Mouse (Mus musculus): ENCODE data around the gene Hip1r. TPM values are rescaled to one million over a fixed set of nuclear protein-coding genes. Genes with fewer than 3 reads are reported as not detected.

Hip1r gene
- polyA plus RNA-seq, 1 experiment from 2014 or later: 28.4 TPM

DNA sequence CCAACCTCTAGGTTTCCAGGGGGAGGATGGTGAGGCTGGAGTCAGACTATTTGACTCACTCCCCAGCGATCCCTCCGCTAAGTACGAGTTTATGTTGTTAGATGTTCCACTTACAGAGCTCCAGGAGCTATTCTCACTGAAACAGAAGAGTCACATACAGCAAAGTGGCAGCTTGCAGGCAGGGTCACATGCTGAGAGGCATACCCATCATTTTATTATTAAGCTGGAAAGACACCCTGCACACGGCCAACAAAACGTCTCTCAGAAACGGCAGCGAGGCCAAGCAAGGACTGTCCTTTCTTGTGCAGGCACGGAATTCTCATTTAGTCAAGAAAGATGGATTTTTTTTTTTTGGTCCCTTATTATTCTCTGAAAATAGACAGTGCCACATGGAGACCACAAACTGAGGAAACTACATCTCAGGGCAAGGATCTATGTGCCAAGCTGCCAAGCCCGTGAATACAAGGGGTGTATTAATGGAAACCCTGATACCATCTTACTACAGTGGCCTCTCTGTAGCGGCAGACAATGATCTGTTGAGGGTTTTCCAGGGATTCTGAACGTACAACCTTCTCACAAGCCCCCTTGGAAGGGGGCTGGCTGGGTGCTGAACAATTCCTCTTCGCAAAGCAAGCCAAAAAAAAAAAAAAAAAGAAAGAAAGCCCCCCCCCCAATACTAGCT is 57.1 kb downstream of the Hip1r start:
- peaks cover 33% of the 10 kb centered on the region for H3K4me1 ChIP-seq (replicated peaks; ENCODE audit: insufficient read depth, low read length)

DNA sequence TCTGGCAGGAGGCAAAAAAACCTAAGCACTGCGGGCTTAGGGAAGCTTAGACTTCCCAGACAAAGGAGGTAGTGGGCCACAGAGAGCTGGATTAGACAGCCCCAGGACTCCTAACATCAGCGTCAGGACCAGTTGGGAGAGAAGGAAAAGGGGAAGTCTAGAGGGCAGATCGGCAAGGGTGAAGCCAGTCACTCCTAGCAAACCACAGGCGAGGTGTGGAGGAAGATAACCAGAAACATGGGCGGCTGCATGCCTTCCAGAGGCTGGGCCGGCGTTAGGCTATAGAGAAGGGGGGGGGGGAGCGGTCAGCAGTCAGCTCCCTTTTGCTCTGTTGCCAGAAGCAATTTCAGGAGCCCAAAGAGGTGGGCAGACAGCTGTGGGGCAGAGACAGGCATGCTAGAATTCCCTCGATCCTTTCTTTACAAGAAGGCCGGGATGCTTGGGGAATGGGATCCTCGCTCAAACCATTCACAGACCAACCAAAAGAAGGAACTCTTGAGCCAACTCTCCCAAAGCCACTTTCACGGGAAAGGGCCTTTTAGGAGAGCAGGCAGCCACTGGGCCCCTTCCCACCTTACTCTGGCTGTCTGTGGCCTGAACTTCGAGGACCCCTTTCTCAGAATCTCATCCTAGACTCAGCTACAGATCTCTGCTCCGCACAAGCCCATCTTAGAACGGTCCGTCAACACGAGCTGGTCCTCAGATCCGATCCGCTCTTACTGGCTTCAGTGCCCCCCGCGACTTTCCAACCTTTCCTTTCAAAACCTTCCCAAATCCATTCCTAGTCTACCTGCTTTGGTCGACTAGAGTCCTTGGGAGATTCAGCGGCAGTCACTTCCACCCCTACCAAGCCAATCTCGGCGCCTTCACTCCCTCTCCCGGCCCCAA is 57.9 kb downstream of the Hip1r start:
- WGBS: 2% methylated on average over 26 of the region's 26 CpGs
- Histone ChIP-seq H3K4me1 (replicated peaks; ENCODE audit: insufficient read depth, low read length) (peaks cover 29% of the 10 kb centered on the region), H3K4me2 (ENCODE audit: low read length) (peak overlapping the region; percentile 69), H3K27ac (peak overlapping the region; percentile 88), H3K9me3 (replicated peaks; ENCODE audit: low read length) (no peaks in the 10 kb centered on the region), H3K9ac (ENCODE audit: low read depth, low read length) (peak overlapping the region; percentile 82), H3K4me3 (replicated peaks; ENCODE audit: low read depth, low read length) (peak overlapping the region; percentile 72), H3K36me3 (ENCODE audit: insufficient read depth, low read length) (no peaks in the 10 kb centered on the region), H3K27me3 (ENCODE audit: insufficient read depth, low read length) (no peaks in the 10 kb centered on the region)
- DNase-seq (ENCODE audit: low spot score): peak; percentile 57
- ATAC-seq (replicated peaks; ENCODE audit: low FRiP score, low read depth): no peak
- TF ChIP-seq CTCF (IDR thresholded peaks at IDR 0.05; ENCODE audit: low read depth): no peak

More for the DNA sequence above, 57.1 kb downstream of the Hip1r start:
- no peaks in the 10 kb centered on the region for H3K36me3 ChIP-seq (ENCODE audit: insufficient read depth, low read length)
- H3K27me3 ChIP-seq (ENCODE audit: insufficient read depth, low read length): no peaks in the 10 kb centered on the region
- H3K27ac ChIP-seq: peak overlapping the region; percentile 88; the same call in 1 of the 2 replicates
- peak overlapping the region; percentile 82 for H3K9ac ChIP-seq (ENCODE audit: low read depth, low read length)
- DNase-seq (ENCODE audit: low spot score) (no peak), ATAC-seq (replicated peaks; ENCODE audit: low FRiP score, low read depth) (no peak)
- peak overlapping the region; percentile 69 for H3K4me2 ChIP-seq (ENCODE audit: low read length)
- H3K9me3 ChIP-seq (replicated peaks; ENCODE audit: low read length): no peaks in the 10 kb centered on the region
- no peak for TF ChIP-seq CTCF (IDR thresholded peaks at IDR 0.05; ENCODE audit: low read depth)
- H3K4me3 ChIP-seq (replicated peaks; ENCODE audit: low read depth, low read length): peak overlapping the region; percentile 72
- 48% methylated on average over 12 of the region's 12 CpGs for WGBS

DNA sequence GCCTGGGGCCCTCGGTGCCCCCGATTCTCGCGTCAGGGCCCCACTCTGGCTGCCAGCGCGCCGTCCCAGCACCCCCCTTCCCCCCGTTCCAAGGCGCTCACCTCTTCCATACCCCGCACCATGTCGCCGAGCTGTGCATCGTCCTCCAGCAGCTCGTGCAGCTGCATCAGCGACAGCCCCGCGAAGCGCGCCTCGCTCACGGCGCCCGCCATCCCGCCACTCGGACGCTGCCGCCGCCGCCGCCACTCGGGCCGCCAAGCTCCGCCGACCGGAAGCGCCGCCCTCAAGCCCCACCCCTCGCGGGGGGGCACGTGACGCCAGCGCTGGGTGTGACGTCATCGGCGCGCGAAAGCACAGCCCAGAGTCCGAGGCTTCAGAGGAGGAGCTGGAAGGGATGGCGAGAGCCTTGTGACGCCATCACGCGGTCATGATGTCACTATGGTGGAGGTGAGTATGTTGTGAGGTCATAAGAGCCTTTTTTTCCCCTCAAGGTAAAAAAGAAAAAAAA is 58.6 kb downstream of the Hip1r start, which contains the start of gene Vps37b:
Gene Vps37b (minus strand): TSS at position 270 of the 508 bp plus-strand sequence.
- Histone ChIP-seq H3K27ac (peak within 1 kb of the TSS; percentile 88), H3K4me3 (replicated peaks; ENCODE audit: low read depth, low read length) (peak within 1 kb of the TSS; percentile 72), H3K36me3 (ENCODE audit: insufficient read depth, low read length) (no peaks in the 10 kb centered on the region), H3K9me3 (replicated peaks; ENCODE audit: low read length) (no peaks in the 10 kb centered on the region), H3K4me1 (replicated peaks; ENCODE audit: insufficient read depth, low read length) (peaks cover 24% of the 10 kb centered on the region), H3K4me2 (ENCODE audit: low read length) (peak within 1 kb of the TSS; percentile 69), H3K9ac (ENCODE audit: low read depth, low read length) (peak within 1 kb of the TSS; percentile 82), H3K27me3 (ENCODE audit: insufficient read depth, low read length) (no peaks in the 10 kb centered on the region)
- no peak for TF ChIP-seq CTCF (IDR thresholded peaks at IDR 0.05; ENCODE audit: low read depth)
- WGBS: under 1% methylated on average over 52 of the region's 52 CpGs
- ATAC-seq (replicated peaks; ENCODE audit: low FRiP score, low read depth) (peak; percentile 71), DNase-seq (ENCODE audit: low spot score) (peak; percentile 85)

DNA sequence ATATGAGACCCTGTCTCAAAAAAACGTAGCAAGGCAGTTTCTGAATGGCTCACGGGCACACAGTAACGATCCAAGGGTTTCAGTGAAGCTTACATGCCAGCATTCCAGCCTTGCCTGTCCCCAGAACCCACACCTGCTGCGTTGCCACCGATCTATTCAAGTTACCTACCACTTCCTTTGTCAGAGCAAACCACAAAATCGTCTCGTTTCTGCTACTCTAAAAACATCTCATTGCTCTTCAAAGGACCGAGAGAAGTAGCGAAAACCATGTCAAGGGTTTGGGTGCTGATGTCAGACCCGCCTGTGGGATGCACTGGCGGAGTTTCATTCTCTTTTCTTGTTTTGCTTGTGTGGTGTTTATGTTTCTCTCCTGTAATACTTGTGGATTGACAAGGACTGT is 61.0 kb downstream of the Hip1r start:
- ATAC-seq (replicated peaks; ENCODE audit: low FRiP score, low read depth): no peak
- Histone ChIP-seq H3K4me1 (replicated peaks; ENCODE audit: insufficient read depth, low read length) (peaks cover 10% of the 10 kb centered on the region), H3K9ac (ENCODE audit: low read depth, low read length) (no peak overlapping the region), H3K4me2 (ENCODE audit: low read length) (no peak overlapping the region), H3K27me3 (ENCODE audit: insufficient read depth, low read length) (no peaks in the 10 kb centered on the region), H3K4me3 (replicated peaks; ENCODE audit: low read depth, low read length) (no peak overlapping the region), H3K36me3 (ENCODE audit: insufficient read depth, low read length) (no peaks in the 10 kb centered on the region), H3K27ac (no peak overlapping the region), H3K9me3 (replicated peaks; ENCODE audit: low read length) (no peaks in the 10 kb centered on the region)
- no peak for TF ChIP-seq CTCF (IDR thresholded peaks at IDR 0.05; ENCODE audit: low read depth)
- WGBS: 67% methylated on average over 11 of the region's 11 CpGs
- no peak for DNase-seq (ENCODE audit: low spot score)

GRCm38 (mm10) chr5:124035406-124035805 is 62.0 kb downstream of the Hip1r start:
- no peak overlapping the region for H3K27ac ChIP-seq
- DNase-seq (ENCODE audit: low spot score) (no peak), ATAC-seq (replicated peaks; ENCODE audit: low FRiP score, low read depth) (no peak)

GRCm38 (mm10) chr5:124035806-124036205 is 62.4 kb downstream of the Hip1r start:
- Histone ChIP-seq H3K4me2 (ENCODE audit: low read length) (no peak overlapping the region), H3K9ac (ENCODE audit: low read depth, low read length) (no peak overlapping the region), H3K36me3 (ENCODE audit: insufficient read depth, low read length) (no peaks in the 10 kb centered on the region), H3K27ac (no peak overlapping the region), H3K27me3 (ENCODE audit: insufficient read depth, low read length) (no peaks in the 10 kb centered on the region), H3K9me3 (replicated peaks; ENCODE audit: low read length) (no peaks in the 10 kb centered on the region), H3K4me1 (replicated peaks; ENCODE audit: insufficient read depth, low read length) (no peaks in the 10 kb centered on the region; the same call in 1 of the 2 replicates), H3K4me3 (replicated peaks; ENCODE audit: low read depth, low read length) (no peak overlapping the region)
- ATAC-seq (replicated peaks; ENCODE audit: low FRiP score, low read depth) (no peak), DNase-seq (ENCODE audit: low spot score) (no peak)
- no peak for TF ChIP-seq CTCF (IDR thresholded peaks at IDR 0.05; ENCODE audit: low read depth)
- WGBS: 65% methylated on average over 8 of the region's 8 CpGs

More at GRCm38 (mm10) chr5:124035406-124035805, 62.0 kb downstream of the Hip1r start:
- Histone ChIP-seq H3K9ac (ENCODE audit: low read depth, low read length) (no peak overlapping the region), H3K4me1 (replicated peaks; ENCODE audit: insufficient read depth, low read length) (peaks cover under 1% of the 10 kb centered on the region), H3K9me3 (replicated peaks; ENCODE audit: low read length) (no peaks in the 10 kb centered on the region), H3K36me3 (ENCODE audit: insufficient read depth, low read length) (no peaks in the 10 kb centered on the region), H3K4me2 (ENCODE audit: low read length) (no peak overlapping the region), H3K27me3 (ENCODE audit: insufficient read depth, low read length) (no peaks in the 10 kb centered on the region), H3K4me3 (replicated peaks; ENCODE audit: low read depth, low read length) (no peak overlapping the region)
- TF ChIP-seq CTCF (IDR thresholded peaks at IDR 0.05; ENCODE audit: low read depth): no peak
- 83% methylated on average over 9 of the region's 9 CpGs for WGBS

All from kidney, postnatal 0 days (tissue).